Mouse (Mus musculus): ENCODE results near the gene Ccdc73.

Ccdc73 gene

GRCm38 (mm10) chr2:105028806-105029205 lies 161.2 kb downstream of the Ccdc73 start:
- DNase-seq, result peak; percentile 14 to 27

DNA sequence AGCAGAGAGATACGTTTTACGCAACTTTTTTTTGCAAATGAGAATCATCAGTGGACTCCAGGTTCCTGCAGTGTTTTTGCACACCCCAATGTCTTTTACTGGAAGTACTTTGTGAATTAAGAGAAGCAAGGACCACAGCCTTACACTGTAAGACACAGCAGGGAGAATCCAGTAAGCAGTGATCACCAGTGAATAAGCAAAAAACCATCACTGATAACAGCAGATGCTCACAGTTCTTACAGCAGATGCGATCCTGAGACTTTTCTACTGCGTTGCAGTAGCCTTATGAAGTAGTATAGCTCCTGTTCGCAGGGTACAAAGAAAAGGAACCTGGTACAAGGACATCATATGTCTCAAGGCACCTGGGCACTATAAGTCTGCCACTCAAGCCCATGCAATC lies 162.9 kb downstream of the Ccdc73 start:
- no peak for DNase-seq

DNA sequence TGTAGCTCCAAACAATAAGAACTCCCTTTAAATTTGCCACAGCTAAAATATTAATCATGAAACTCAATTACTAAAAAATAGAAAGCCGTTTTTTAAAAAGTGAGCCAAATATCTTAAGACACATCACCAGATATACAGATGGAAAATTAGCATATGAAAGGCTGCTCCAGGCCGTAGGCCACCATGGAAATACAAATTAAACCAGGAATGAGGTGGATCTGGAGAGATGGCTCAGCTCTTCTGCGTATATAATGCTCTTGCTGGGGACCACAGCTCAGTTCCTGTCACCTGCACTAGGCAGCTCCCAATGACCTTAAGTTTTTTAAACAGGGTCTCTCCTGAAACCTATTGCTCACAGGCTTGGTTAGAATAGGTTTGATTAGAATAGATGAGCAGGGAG lies 166.5 kb downstream of the Ccdc73 start:
- no peak for DNase-seq

DNA sequence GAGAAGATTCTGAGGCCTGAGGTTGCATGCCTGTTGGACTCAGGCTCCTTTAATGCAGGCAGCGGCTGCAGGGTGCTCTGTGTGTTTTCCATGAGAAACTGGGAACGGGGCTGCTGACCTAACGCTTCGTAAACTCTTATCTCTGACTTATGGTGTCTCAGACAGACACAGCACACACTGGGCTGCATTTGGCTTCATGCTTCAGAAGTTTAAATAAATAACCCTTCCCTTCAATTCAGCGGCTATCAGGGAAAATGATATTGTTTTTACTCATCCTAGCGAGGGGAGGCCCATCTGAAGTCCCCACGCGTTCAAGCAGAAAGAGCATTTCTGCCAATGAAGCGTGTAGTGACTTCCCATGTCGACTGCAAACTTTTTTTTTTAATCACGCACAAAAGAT lies 168.4 kb downstream of the Ccdc73 start:
- DNase-seq, result no peak

- no peak for DNase-seq
These were observed 168.9 kb downstream of the Ccdc73 start for GRCm38 (mm10) chr2:105036401-105037070.

DNA sequence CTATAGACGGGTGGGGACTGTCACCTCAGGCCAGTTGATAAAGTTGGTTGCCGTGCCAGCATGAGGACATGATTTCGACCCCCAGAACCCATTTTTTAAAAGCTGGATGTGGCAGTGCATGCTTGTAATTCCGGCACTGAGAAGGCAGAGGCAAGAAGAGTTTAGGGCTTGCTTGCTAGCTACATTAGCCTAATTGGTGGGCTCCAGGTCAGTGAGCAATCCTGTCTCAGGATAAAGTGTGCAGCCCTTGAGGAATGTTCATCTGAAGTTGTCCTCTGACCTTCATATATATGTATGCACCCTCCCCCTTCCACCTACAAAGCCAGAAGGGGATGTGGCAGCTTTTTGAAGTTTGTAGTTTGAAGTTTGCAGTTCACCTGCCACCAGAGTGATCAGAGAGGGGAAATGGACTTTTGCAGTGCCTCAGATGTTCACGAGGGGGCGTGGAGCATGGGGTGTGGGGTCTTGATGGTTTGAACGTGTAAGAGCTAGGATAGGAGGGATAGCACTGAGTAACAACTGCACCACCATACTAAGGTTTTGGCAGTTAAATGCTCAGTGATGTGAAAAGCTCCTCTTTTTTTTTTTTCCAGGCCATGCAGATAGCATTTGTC lies 170.5 kb downstream of the Ccdc73 start:
- no peak for DNase-seq

DNA sequence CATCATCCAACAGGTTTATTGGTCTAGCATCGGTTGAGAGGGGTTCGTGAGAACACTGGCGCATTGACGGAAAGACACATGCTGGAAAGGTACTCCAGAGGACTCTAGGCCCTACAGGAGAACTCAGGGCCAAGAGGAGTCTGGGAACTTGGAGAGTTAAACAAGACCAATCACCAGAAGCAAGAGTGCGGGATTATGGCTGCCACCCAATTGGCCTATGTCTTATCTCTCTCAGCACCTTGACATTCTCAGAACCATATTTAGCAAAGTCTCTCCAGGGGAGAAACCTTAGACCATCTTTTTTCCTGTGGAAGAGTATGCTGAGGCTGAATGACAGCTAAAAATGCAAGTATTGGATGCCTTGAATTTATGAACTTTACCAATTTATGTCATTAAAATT lies 171.3 kb downstream of the Ccdc73 start:
- DNase-seq, result no peak

DNA sequence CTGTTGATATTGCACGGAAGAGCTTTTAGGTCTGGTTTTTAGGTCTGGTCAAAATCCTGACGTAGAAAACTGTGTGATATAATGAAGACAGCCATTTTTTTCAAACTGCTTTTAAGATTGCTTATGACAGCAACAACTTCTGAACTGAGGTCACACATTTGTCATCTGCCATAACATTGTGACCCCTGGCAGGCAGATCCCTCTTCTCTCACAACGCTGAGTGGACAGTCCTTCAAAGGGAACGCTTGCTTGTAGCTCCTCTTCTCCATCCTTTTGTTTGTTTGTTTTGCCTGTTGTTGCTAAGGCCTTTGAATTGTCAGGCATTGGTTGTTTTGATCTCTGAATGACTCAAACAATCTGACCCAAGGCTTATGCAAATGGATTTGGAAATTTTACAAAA lies 173.3 kb downstream of the Ccdc73 start:
- no peak for DNase-seq

GRCm38 (mm10) chr2:105043152-105043551 lies 175.5 kb downstream of the Ccdc73 start:
- DNase-seq, result no peak

- no peak for DNase-seq
These were observed 180.7 kb downstream of the Ccdc73 start for GRCm38 (mm10) chr2:105048301-105048700.

DNA sequence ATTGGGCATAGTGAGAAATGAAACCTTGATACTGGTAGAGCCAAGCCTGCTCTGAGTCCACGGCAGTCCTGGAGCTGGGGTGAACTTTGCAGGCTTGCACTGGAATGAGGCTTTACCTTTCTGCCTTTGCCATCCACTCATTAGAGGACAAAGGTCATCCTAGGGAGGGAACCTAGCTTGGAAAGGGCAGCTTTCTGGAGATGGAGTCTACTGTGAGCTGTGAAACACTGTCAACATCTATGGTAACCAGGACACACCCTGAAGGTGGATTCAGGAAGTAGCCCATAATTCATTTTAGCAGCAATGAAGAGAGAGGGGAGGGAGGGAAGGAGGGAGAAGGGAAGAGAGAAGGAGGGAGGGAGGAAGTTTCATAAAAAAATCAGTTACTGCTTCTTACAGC lies 187.9 kb downstream of the Ccdc73 start:
- DNase-seq, result no peak

- DNase-seq, result no peak
These were observed 191.0 kb downstream of the Ccdc73 start for GRCm38 (mm10) chr2:105058577-105059116.

GRCm38 (mm10) chr2:105062741-105063372 lies 195.3 kb downstream of the Ccdc73 start:
- DNase-seq, result no peak

Data from cerebellum, postnatal 14 days (tissue).